In the genomic region with DNA sequence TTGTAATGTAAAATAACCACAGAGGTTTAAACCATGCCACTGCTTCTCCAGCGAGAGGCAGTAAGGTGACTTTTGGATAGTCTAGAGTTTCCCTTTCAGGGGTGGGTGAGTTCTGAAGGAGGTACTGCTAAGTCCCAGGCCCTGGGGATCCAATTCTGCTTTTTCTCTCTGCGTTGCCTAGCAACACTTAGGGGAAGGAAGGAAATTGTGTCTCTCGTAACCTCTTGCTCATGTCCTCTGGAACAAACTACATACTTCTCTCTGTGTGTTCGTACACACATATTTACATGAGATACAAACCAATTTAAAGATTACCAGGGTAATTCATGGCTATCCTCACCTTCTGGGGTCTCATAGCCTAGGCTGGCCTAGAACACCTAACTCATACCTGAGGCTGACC, we compare ENCODE assay signal across 13 mouse cellular contexts.
A peak's percentile ranks its signal among the peaks of the same experiment; 100 is the strongest.
DNase-seq lines count a peak whose midpoint lies in the region; ATAC-seq and TF ChIP-seq lines count a peak whose summit lies in the region.
"Had no signal": no experiment of that assay in that cellular context is flagged by ENCODE, and none has a peak within 500 bp of the region (broad histone marks: within the 10 kb centered on the region; RNA-seq: fewer than 3 reads in every experiment).

No protein-coding gene starts in this region.

- TF ChIP-seq EP300 in lung, postnatal 0 days (IDR thresholded peaks at IDR 0.05), result no peak

- peak; percentile 27 to 56 for DNase-seq in heart, adult 9 months (ENCODE audit: low spot score in 2 of 2)
- peak; percentile 47 for DNase-seq in lung, postnatal 0 days (ENCODE audit: low spot score)
- DNase-seq in lung, adult 2 months, result no peak
- DNase-seq in monocyte, adult 2 months (ENCODE audit: low read depth in 1 of 2, low spot score in 2 of 2), result peak; percentile 12 to 24
- DNase-seq: cerebellum, postnatal 14 days; gastrocnemius, adult 2 months had no signal

- no peak for ATAC-seq in heart, embryonic 12.5 days (ENCODE audit: insufficient number of reproducible peaks, low FRiP score)
- peak; percentile 23; the same call in 1 of the 2 replicates for ATAC-seq in lung, postnatal 0 days
- ATAC-seq in intestine, embryonic 15.5 days, result no peak
- ATAC-seq in cerebellum, adult (ENCODE audit: insufficient number of reproducible peaks, low FRiP score, low TSS enrichment), result no peak
- ATAC-seq: forebrain, embryonic 13.5 days had no signal

- no peak for TF ChIP-seq CTCF in lung, postnatal 0 days (IDR thresholded peaks at IDR 0.05)
- no peak for TF ChIP-seq CTCF in lung, adult 2 months (IDR thresholded peaks at IDR 0.05; ENCODE audit: insufficient read depth, low read length)
- no peak for TF ChIP-seq CTCF in bone marrow, adult 2 months (IDR thresholded peaks at IDR 0.05; ENCODE audit: control insufficient read depth, insufficient read depth, low read length)

- H3K27me3 ChIP-seq in heart, embryonic 12.5 days (replicated peaks), result no peaks in the 10 kb centered on the region
- no peaks in the 10 kb centered on the region for H3K27me3 ChIP-seq in lung, postnatal 0 days (replicated peaks; ENCODE audit: insufficient read depth, low read length)
- H3K27me3 ChIP-seq in intestine, embryonic 15.5 days (replicated peaks), result no peaks in the 10 kb centered on the region
- H3K27me3 ChIP-seq: embryonic facial prominence, embryonic 15.5 days; forebrain, embryonic 13.5 days; midbrain, embryonic 12.5 days had no signal

- no peak overlapping the region for H3K4me2 ChIP-seq in heart, embryonic 12.5 days
- no peak overlapping the region for H3K4me2 ChIP-seq in lung, postnatal 0 days (replicated peaks; ENCODE audit: low read depth, low read length)
- no peak overlapping the region for H3K4me2 ChIP-seq in intestine, embryonic 15.5 days (replicated peaks)
- H3K4me2 ChIP-seq: embryonic facial prominence, embryonic 15.5 days; forebrain, embryonic 13.5 days; midbrain, embryonic 12.5 days had no signal

- H3K9ac ChIP-seq in heart, embryonic 12.5 days, result no peak overlapping the region
- H3K9ac ChIP-seq in lung, postnatal 0 days (replicated peaks; ENCODE audit: low read depth), result no peak overlapping the region
- no peak overlapping the region for H3K9ac ChIP-seq in intestine, embryonic 15.5 days
- H3K9ac ChIP-seq: embryonic facial prominence, embryonic 15.5 days; forebrain, embryonic 13.5 days; midbrain, embryonic 12.5 days had no signal

- no peaks in the 10 kb centered on the region for H3K4me1 ChIP-seq in heart, embryonic 12.5 days (replicated peaks)
- H3K4me1 ChIP-seq in lung, postnatal 0 days (ENCODE audit: insufficient read depth, low read depth, low read length), result no peaks in the 10 kb centered on the region; the same call in 1 of the 2 replicates
- peaks cover 6% of the 10 kb centered on the region for H3K4me1 ChIP-seq in lung, adult 2 months (ENCODE audit: control insufficient read depth, insufficient read depth, low read length)
- peaks cover 11% of the 10 kb centered on the region; the same call in 1 of the 2 replicates for H3K4me1 ChIP-seq in bone marrow, adult 2 months (ENCODE audit: control insufficient read depth, insufficient read depth, low read length)
- H3K4me1 ChIP-seq in intestine, embryonic 15.5 days (replicated peaks), result no peaks in the 10 kb centered on the region; the same call in 1 of the 2 replicates
- H3K4me1 ChIP-seq: embryonic facial prominence, embryonic 15.5 days; midbrain, embryonic 12.5 days had no signal

- H3K4me3 ChIP-seq in heart, embryonic 12.5 days, result no peak overlapping the region
- H3K4me3 ChIP-seq in lung, postnatal 0 days (ENCODE audit: low read depth, low read length), result no peak overlapping the region
- no peak overlapping the region for H3K4me3 ChIP-seq in lung, adult 2 months (replicated peaks; ENCODE audit: extremely low read depth, low read depth, low read length)
- H3K4me3 ChIP-seq in bone marrow, adult 2 months (replicated peaks; ENCODE audit: control insufficient read depth, low read depth, low read length), result no peak overlapping the region
- H3K4me3 ChIP-seq in intestine, embryonic 15.5 days (replicated peaks), result no peak overlapping the region
- H3K4me3 ChIP-seq: embryonic facial prominence, embryonic 15.5 days; forebrain, embryonic 13.5 days; gastrocnemius, adult 2 months; midbrain, embryonic 12.5 days had no signal

- no peak for TF ChIP-seq POLR2A in lung, adult 2 months (IDR thresholded peaks at IDR 0.05; ENCODE audit: borderline replicate concordance, extremely low read depth, low read depth, low read length)
- TF ChIP-seq POLR2A in bone marrow, adult 2 months (IDR thresholded peaks at IDR 0.05; ENCODE audit: borderline replicate concordance, control insufficient read depth, low read depth, low read length), result no peak

- 73% methylated on average over 4 of the region's 4 CpGs for WGBS in heart, embryonic 12.5 days
- WGBS in lung, postnatal 0 days, result 79% methylated on average over 4 of the region's 4 CpGs
- WGBS in lung, adult 2 months, result 58% methylated on average over 4 of the region's 4 CpGs
- WGBS in bone marrow, adult 2 months, result 18% methylated on average over 4 of the region's 4 CpGs
- 81% methylated on average over 4 of the region's 4 CpGs for WGBS in intestine, embryonic 15.5 days

- peaks cover 8% of the 10 kb centered on the region; the same call in 1 of the 2 replicates for H3K36me3 ChIP-seq in heart, embryonic 12.5 days
- no peaks in the 10 kb centered on the region for H3K36me3 ChIP-seq in lung, postnatal 0 days (ENCODE audit: insufficient read depth, low read length)
- 0 out of 2 replicates have a peak, but pooled peaks cover 3% of the 10 kb centered on the region for H3K36me3 ChIP-seq in intestine, embryonic 15.5 days

- no peak overlapping the region for H3K27ac ChIP-seq in heart, embryonic 12.5 days (ENCODE audit: poor library complexity, severe bottlenecking)
- H3K27ac ChIP-seq in lung, postnatal 0 days (ENCODE audit: low read length), result no peak overlapping the region
- peak overlapping the region; percentile 75; the same call in 1 of the 2 replicates for H3K27ac ChIP-seq in bone marrow, adult 2 months (ENCODE audit: control insufficient read depth, insufficient read depth, low read depth, low read length, poor library complexity)
- no peak overlapping the region for H3K27ac ChIP-seq in intestine, embryonic 15.5 days
- H3K27ac ChIP-seq: embryonic facial prominence, embryonic 15.5 days; forebrain, embryonic 13.5 days; gastrocnemius, adult 2 months; midbrain, embryonic 12.5 days had no signal

- H3K9me3 ChIP-seq in heart, embryonic 12.5 days (replicated peaks), result no peaks in the 10 kb centered on the region
- no peaks in the 10 kb centered on the region for H3K9me3 ChIP-seq in lung, postnatal 0 days (ENCODE audit: low read length)
- H3K9me3 ChIP-seq in intestine, embryonic 15.5 days, result no peaks in the 10 kb centered on the region
- H3K9me3 ChIP-seq: embryonic facial prominence, embryonic 15.5 days; forebrain, embryonic 13.5 days; midbrain, embryonic 12.5 days had no signal
